Mouse (Mus musculus) lung, adult 2 months (tissue): ENCODE results near the gene Hps4.

Experiments
- CTCF ChIP-seq: fragments of 200-500 bp; IDR thresholded peaks from 2 replicates; pipeline ENCODE4 v1.5.1; 2011; ENCODE audit warnings: mild to moderate bottlenecking, low read length, control low read depth; ENCODE audit not compliant: insufficient read depth
- POLR2A ChIP-seq: fragments of 200-500 bp; IDR thresholded peaks from 2 replicates; pipeline ENCODE4 v1.6.1; 2011; ENCODE audit warnings: low read depth, mild to moderate bottlenecking, control low read depth, low read length, borderline replicate concordance; ENCODE audit errors: extremely low read depth

- TF ChIP-seq CTCF (no peak), POLR2A (no peak)
Observed at GRCm38 (mm10) chr5:112300721-112301308, 42.1 kb upstream of the Hps4 start.
